Mouse (Mus musculus) MEL (cell line): Measurements from ENCODE around the gene Nabp2. TPM values are rescaled to one million over a fixed set of nuclear protein-coding genes. Genes with fewer than 3 reads are reported as not detected.

Experiments used
- polyA plus RNA-seq, 2 experiments: library from polyadenylated mRNA; stranded (reverse) in 1 of 2; unstranded in 1 of 2; fragments of >175 nt in 1 of 2; fragments of >200 nt in 1 of 2; gene quantifications; 2 replicates each; pipeline versions ENCODE4 v1.2.1 to v1.2.4; 2012; ENCODE audit warnings: low replicate concordance in 2 of 2, low read depth in 1 of 2; ENCODE audit not compliant: insufficient read length in 2 of 2, insufficient read depth in 1 of 2, missing spikeins in 1 of 2
- total RNA-seq: library from RNA; depleted of rRNA; stranded (reverse); fragments of 300-350 nt; gene quantifications from 2 replicates; pipeline ENCODE4 v1.2.3, GENCODE M21; 2012; rRNA removed

The Nabp2 gene
- total and polyA plus RNA-seq, 3 experiments, result 33.7 to 249 (median 166) TPM

Other genes with a start within 250 kb of the Nabp2 start
- gene Rbms2, start 231.2 kb downstream of the Nabp2 start, total RNA-seq, result 5.1 and 5.8 TPM in 2 replicates
- gene Rbms2, start 231.2 kb downstream of the Nabp2 start, polyA plus RNA-seq, result 10 to 100 TPM in 1 of 2 experiments, not detected in 1; 23.5 TPM
- 11.8 and 15.6 TPM in 2 replicates for gene Gls2, start 217.0 kb downstream of the Nabp2 start, total RNA-seq
- gene Gls2, start 217.0 kb downstream of the Nabp2 start, polyA plus RNA-seq, result 10 to 100 TPM in 1 of 2 experiments, not detected in 1; 17.8 TPM
- 13.8 and 17.2 TPM in 2 replicates for gene Spryd4, start 199.7 kb downstream of the Nabp2 start, total RNA-seq
- gene Spryd4, start 199.7 kb downstream of the Nabp2 start, polyA plus RNA-seq, result 10 to 100 TPM in 1 of 2 experiments, not detected in 1; 19.6 TPM
- gene Mip, start 185.7 kb downstream of the Nabp2 start, total RNA-seq, result not detected in 2 replicates
- gene Mip, start 185.7 kb downstream of the Nabp2 start, polyA plus RNA-seq, result under 1 TPM in 1 of 2 experiments, not detected in 1; 0.04 TPM
- gene Timeless, start 179.4 kb downstream of the Nabp2 start, total RNA-seq, result 49.3 and 50.2 TPM in 2 replicates
- 100 to 1,000 TPM in 1 of 2 experiments, 10 to 100 TPM in 1; 89.8 to 627 TPM for gene Timeless, start 179.4 kb downstream of the Nabp2 start, polyA plus RNA-seq
- 0.27 and 0.46 TPM in 2 replicates for gene Apon, start 157.4 kb downstream of the Nabp2 start, total RNA-seq
- gene Apon, start 157.4 kb downstream of the Nabp2 start, polyA plus RNA-seq, result under 1 TPM in 1 of 2 experiments, not detected in 1; 0.46 TPM
- not detected in 2 replicates for gene Apof, start 142.8 kb downstream of the Nabp2 start, total RNA-seq
- gene Apof, start 142.8 kb downstream of the Nabp2 start, polyA plus RNA-seq, result not detected
- 3.4 and 3.6 TPM in 2 replicates for gene Stat2, start 140.9 kb downstream of the Nabp2 start, total RNA-seq
- gene Stat2, start 140.9 kb downstream of the Nabp2 start, polyA plus RNA-seq, result 1 to 10 TPM in 1 of 2 experiments, not detected in 1; 6.6 TPM
- gene Il23a, start 112.7 kb downstream of the Nabp2 start, total RNA-seq, result 0.12 and 0.20 TPM in 2 replicates
- under 1 TPM in 1 of 2 experiments, not detected in 1; 0.29 TPM for gene Il23a, start 112.7 kb downstream of the Nabp2 start, polyA plus RNA-seq
- 6.8 and 7.9 TPM in 2 replicates for gene Pan2, start 108.2 kb downstream of the Nabp2 start, total RNA-seq
- 10 to 100 TPM in 1 of 2 experiments, not detected in 1; 28.6 TPM for gene Pan2, start 108.2 kb downstream of the Nabp2 start, polyA plus RNA-seq
- gene Cnpy2, start 89.0 kb downstream of the Nabp2 start, total RNA-seq, result 92.4 and 98.1 TPM in 2 replicates
- gene Cnpy2, start 89.0 kb downstream of the Nabp2 start, polyA plus RNA-seq, result 100 to 1,000 TPM in 1 of 2 experiments, not detected in 1; 107 TPM
- 161 and 187 TPM in 2 replicates for gene Cs, start 73.8 kb downstream of the Nabp2 start, total RNA-seq
- gene Cs, start 73.8 kb downstream of the Nabp2 start, polyA plus RNA-seq, result 100 to 1,000 TPM; 133 to 256 TPM
- gene Coq10a, start 42.5 kb downstream of the Nabp2 start, total RNA-seq, result 6.8 and 7.7 TPM in 2 replicates
- 10 to 100 TPM in 1 of 2 experiments, not detected in 1; 14.1 TPM for gene Coq10a, start 42.5 kb downstream of the Nabp2 start, polyA plus RNA-seq
- gene Ankrd52, start 34.4 kb downstream of the Nabp2 start, total RNA-seq, result 9.5 and 10.0 TPM in 2 replicates
- gene Ankrd52, start 34.4 kb downstream of the Nabp2 start, polyA plus RNA-seq, result 10 to 100 TPM in 1 of 2 experiments, not detected in 1; 39.9 TPM
- gene Slc39a5, start 10.3 kb downstream of the Nabp2 start, total RNA-seq, result not detected in 2 replicates
- not detected for gene Slc39a5, start 10.3 kb downstream of the Nabp2 start, polyA plus RNA-seq
- 25.4 and 28.1 TPM in 2 replicates for gene Rnf41, start 165 bp upstream of the Nabp2 start, total RNA-seq
- gene Rnf41, start 165 bp upstream of the Nabp2 start, polyA plus RNA-seq, result 10 to 100 TPM in 1 of 2 experiments, not detected in 1; 27.4 TPM
- 22.3 and 24.8 TPM in 2 replicates for gene Smarcc2, start 47.8 kb upstream of the Nabp2 start, total RNA-seq
- gene Smarcc2, start 47.8 kb upstream of the Nabp2 start, polyA plus RNA-seq, result 100 to 1,000 TPM in 1 of 2 experiments, 10 to 100 TPM in 1; 68.8 to 226 TPM
- 560 and 589 TPM in 2 replicates for gene Myl6, start 82.7 kb upstream of the Nabp2 start, total RNA-seq
- 100 to 1,000 TPM in 1 of 2 experiments, not detected in 1; 399 TPM for gene Myl6, start 82.7 kb upstream of the Nabp2 start, polyA plus RNA-seq
- gene Myl6b, start 87.2 kb upstream of the Nabp2 start, total RNA-seq, result 1.8 and 2.6 TPM in 2 replicates
- 10 to 100 TPM in 1 of 2 experiments, not detected in 1; 18.8 TPM for gene Myl6b, start 87.2 kb upstream of the Nabp2 start, polyA plus RNA-seq
- 35.1 and 35.9 TPM in 2 replicates for gene Esyt1, start 114.4 kb upstream of the Nabp2 start, total RNA-seq
- 10 to 100 TPM; 53.4 to 57.0 TPM for gene Esyt1, start 114.4 kb upstream of the Nabp2 start, polyA plus RNA-seq
- 14.2 and 14.6 TPM in 2 replicates for gene Zc3h10, start 136.3 kb upstream of the Nabp2 start, total RNA-seq
- 10 to 100 TPM in 1 of 2 experiments, not detected in 1; 17.3 TPM for gene Zc3h10, start 136.3 kb upstream of the Nabp2 start, polyA plus RNA-seq
- gene Rpl41, start 137.8 kb upstream of the Nabp2 start, total RNA-seq, result 6,649 and 6,931 TPM in 2 replicates
- gene Rpl41, start 137.8 kb upstream of the Nabp2 start, polyA plus RNA-seq, result over 10,000 TPM in 1 of 2 experiments, 100 to 1,000 TPM in 1; 274 to 10,905 TPM
- 232 and 235 TPM in 2 replicates for gene Pa2g4, start 154.5 kb upstream of the Nabp2 start, total RNA-seq
- 100 to 1,000 TPM; 298 to 663 TPM for gene Pa2g4, start 154.5 kb upstream of the Nabp2 start, polyA plus RNA-seq
- 0.39 and 0.42 TPM in 2 replicates for gene Erbb3, start 178.2 kb upstream of the Nabp2 start, total RNA-seq
- gene Erbb3, start 178.2 kb upstream of the Nabp2 start, polyA plus RNA-seq, result under 1 TPM in 1 of 2 experiments, not detected in 1; 0.29 TPM
- gene Rps26, start 215.3 kb upstream of the Nabp2 start, total RNA-seq, result 2,338 and 2,523 TPM in 2 replicates
- 1,000 to 10,000 TPM in 1 of 2 experiments, not detected in 1; 2,530 TPM for gene Rps26, start 215.3 kb upstream of the Nabp2 start, polyA plus RNA-seq
- not detected in 2 replicates for gene Ikzf4, start 234.5 kb upstream of the Nabp2 start, total RNA-seq
- under 1 TPM in 1 of 2 experiments, not detected in 1; 0.03 TPM for gene Ikzf4, start 234.5 kb upstream of the Nabp2 start, polyA plus RNA-seq